Mouse (Mus musculus): Measurements from ENCODE around the gene Cmc1.

Cmc1 gene

DNA sequence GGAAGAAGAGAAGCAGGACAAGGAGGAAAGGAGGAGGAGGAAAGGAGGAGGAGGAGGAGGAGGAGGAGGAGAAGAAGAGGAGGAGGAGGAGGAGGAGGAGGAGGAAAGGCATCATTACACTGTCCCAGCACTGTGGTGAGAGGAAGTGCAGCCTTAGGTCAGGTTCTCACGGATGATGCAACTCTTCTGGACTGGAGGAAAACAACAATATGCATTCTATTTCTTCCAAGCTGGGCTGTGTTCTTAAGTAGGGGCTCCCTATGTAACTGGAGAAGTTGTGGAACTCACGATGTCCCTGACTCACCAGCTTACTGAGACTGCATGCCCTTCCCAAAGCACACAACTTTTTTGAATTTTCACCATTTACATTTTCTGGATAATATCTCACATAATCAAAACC is 118.3 kb downstream of the Cmc1 start:
- DNase-seq (ENCODE audit: low read depth, low spot score): no peak

DNA sequence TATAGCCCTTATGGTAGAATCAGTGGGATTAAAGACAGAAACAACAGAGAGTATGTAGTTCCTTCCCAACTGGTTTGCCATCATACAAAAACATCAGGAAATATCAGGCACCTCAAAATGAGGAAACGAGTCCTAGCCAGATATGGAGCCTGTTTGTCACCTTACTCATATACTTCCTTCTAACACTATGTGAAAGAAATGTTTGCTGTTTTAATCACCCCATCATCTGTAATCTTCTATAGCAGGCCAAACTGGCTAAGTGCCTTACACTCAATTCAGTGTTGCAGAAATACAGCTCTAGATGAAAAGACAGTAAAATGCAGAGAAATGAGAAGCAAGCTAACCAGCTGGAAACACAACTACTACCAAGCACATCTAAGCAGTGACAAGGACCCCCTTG is 119.7 kb downstream of the Cmc1 start:
- no peak for DNase-seq (ENCODE audit: low read depth, low spot score)

GRCm38 (mm10) chr9:118029490-118029889 is 120.5 kb downstream of the Cmc1 start:
- no peak for DNase-seq (ENCODE audit: low read depth, low spot score)

GRCm38 (mm10) chr9:118024966-118025365 is 125.0 kb downstream of the Cmc1 start:
- DNase-seq (ENCODE audit: low read depth, low spot score): no peak
